Mouse (Mus musculus) naive thymus-derived CD4-positive, alpha-beta T cell, adult 2 months (primary cell): Measurements from ENCODE around the gene Cish.

ENCODE experiments used
- DNase-seq: peaks from one replicate; pipeline ENCODE4 v3.0.0-alpha.2; 2011; ENCODE audit warnings: low read depth

The Cish gene

GRCm38 (mm10) chr9:107277603-107278002, 18.2 kb upstream of the Cish start:
- DNase-seq, result no peak

GRCm38 (mm10) chr9:107278126-107278525, 17.7 kb upstream of the Cish start:
- DNase-seq, result no peak

- DNase-seq, result no peak
Measured at GRCm38 (mm10) chr9:107278527-107279377, 17.1 kb upstream of the Cish start.

- no peak for DNase-seq
Measured at GRCm38 (mm10) chr9:107279378-107280321, 16.2 kb upstream of the Cish start.

- peak; percentile 66 for DNase-seq
Measured at GRCm38 (mm10) chr9:107280322-107281027, 15.4 kb upstream of the Cish start.

- no peak for DNase-seq
Measured at GRCm38 (mm10) chr9:107281241-107281987, 14.4 kb upstream of the Cish start.

GRCm38 (mm10) chr9:107282951-107283350, 12.9 kb upstream of the Cish start:
- no peak for DNase-seq

- peak; percentile 48 for DNase-seq
Measured at GRCm38 (mm10) chr9:107285009-107285408, 10.8 kb upstream of the Cish start.

- no peak for DNase-seq
Measured at GRCm38 (mm10) chr9:107287294-107287693, 8.5 kb upstream of the Cish start.

GRCm38 (mm10) chr9:107288105-107288650, 7.6 kb upstream of the Cish start:
- DNase-seq, result no peak

- peak; percentile 92 for DNase-seq
Measured at GRCm38 (mm10) chr9:107288711-107289110, 7.1 kb upstream of the Cish start.

GRCm38 (mm10) chr9:107289211-107290076, 6.4 kb upstream of the Cish start, which contains the start of gene Mapkapk3:
Gene Mapkapk3, minus strand, starts transcription at chr9:107289877.
- DNase-seq, result peak; percentile 96

GRCm38 (mm10) chr9:107290897-107291296, 4.9 kb upstream of the Cish start:
- peak; percentile 88 for DNase-seq

GRCm38 (mm10) chr9:107294249-107294648, 1.6 kb upstream of the Cish start:
- peak; percentile 85 for DNase-seq

GRCm38 (mm10) chr9:107295616-107296015, 210 bp upstream of the Cish start:
- DNase-seq, result peak; percentile 76

- DNase-seq, result no peak
Measured at GRCm38 (mm10) chr9:107296041-107296440, 215 bp downstream of the Cish start.

- DNase-seq, result peak; percentile 87
Measured at GRCm38 (mm10) chr9:107296501-107296965, 707 bp downstream of the Cish start.

GRCm38 (mm10) chr9:107297059-107297458, 1.2 kb downstream of the Cish start:
- no peak for DNase-seq

- DNase-seq, result no peak
Measured at GRCm38 (mm10) chr9:107297658-107298057, 1.8 kb downstream of the Cish start.
